Mouse (Mus musculus) heart, embryonic 16.5 days (tissue): ENCODE measurements at regions not wholly inside any gene's neighbourhood (a gene's known extent, or its start where the extent isn't known, plus 50 kb on each side); places are given as distances from the start of the nearest gene placed in this dataset.

ENCODE experiments used
- ATAC-seq: fragments of 200-750 bp; cut with Nextera tagmentation; replicated peaks from 2 replicates; pipeline ENCODE4 v1.8.0; 2017; ENCODE audit warnings: moderate number of reproducible peaks; ENCODE audit not compliant: insufficient read depth, low FRiP score; ENCODE audit errors: extremely low read depth
- H3K27ac ChIP-seq: fragments of 300-500 bp; sonication (generic); 2 replicates; pipeline ENCODE4 v1.5.1; 2014; ENCODE audit warnings: mild to moderate bottlenecking, low read length, control low read depth, moderate library complexity
- H3K27me3 ChIP-seq: fragments of 300-500 bp; sonication (generic); 2 replicates; pipeline ENCODE4 v1.6.1; 2014; ENCODE audit warnings: low read length, mixed read lengths; ENCODE audit not compliant: control insufficient read depth, insufficient read depth
- H3K36me3 ChIP-seq: fragments of 300-500 bp; sonication (generic); 2 replicates; pipeline ENCODE4 v1.6.1; 2014; ENCODE audit not compliant: control insufficient read depth, insufficient read depth
- H3K4me1 ChIP-seq: fragments of 300-500 bp; sonication (generic); 2 replicates; pipeline ENCODE4 v1.6.1; 2014; ENCODE audit warnings: low read length, mixed read lengths; ENCODE audit not compliant: control insufficient read depth, insufficient read depth
- H3K4me2 ChIP-seq: fragments of 300-500 bp; sonication (generic); 2 replicates; pipeline ENCODE4 v1.6.1; 2014; ENCODE audit warnings: low read depth, mild to moderate bottlenecking, control low read depth, low read length
- H3K4me3 ChIP-seq: fragments of 300-500 bp; sonication (generic); 2 replicates; pipeline ENCODE4 v1.5.1; 2014; ENCODE audit warnings: mild to moderate bottlenecking, control low read depth, low read length
- H3K9ac ChIP-seq: fragments of 300-500 bp; sonication (generic); 2 replicates; pipeline ENCODE4 v1.6.1; 2014; ENCODE audit warnings: low read length, control low read depth
- H3K9me3 ChIP-seq: fragments of 300-500 bp; sonication (generic); replicated peaks from 2 replicates; pipeline ENCODE4 v1.6.1; 2016; ENCODE audit warnings: low read length; ENCODE audit not compliant: control insufficient read depth
- WGBS: fragments of 180-500 bp; shearing (Covaris S2); extraction: QIAGEN DNeasy Blood & Tissue Kit; methylation state at CpG from one replicate; pipeline ENCODE4 v1.1.7; 2014; 5-methylcytosine and 5-hydroxymethylcytosine counted together

GRCm38 (mm10) chr12:15741219-15741618 is 75.5 kb downstream of the Trib2 start:
- Histone ChIP-seq H3K27me3 (no peaks in the 10 kb centered on the region), H3K27ac (no peak overlapping the region), H3K4me2 (no peak overlapping the region), H3K4me1 (peaks cover 5% of the 10 kb centered on the region), H3K9me3 (no peaks in the 10 kb centered on the region), H3K36me3 (no peaks in the 10 kb centered on the region), H3K4me3 (no peak overlapping the region), H3K9ac (no peak overlapping the region)
- ATAC-seq, result no peak
- 64% methylated on average over 2 of the region's 2 CpGs for WGBS

- Histone ChIP-seq H3K27me3 (no peaks in the 10 kb centered on the region), H3K36me3 (no peaks in the 10 kb centered on the region), H3K4me2 (no peak overlapping the region), H3K9ac (no peak overlapping the region), H3K4me3 (no peak overlapping the region), H3K27ac (no peak overlapping the region), H3K9me3 (no peaks in the 10 kb centered on the region), H3K4me1 (peaks cover 5% of the 10 kb centered on the region)
- ATAC-seq, result peak; percentile 72
- WGBS, result 50% methylated on average over 4 of the region's 4 CpGs
Measured at GRCm38 (mm10) chr12:15738989-15739388, 77.7 kb downstream of the Trib2 start.

- Histone ChIP-seq H3K4me2 (no peak overlapping the region), H3K27ac (peak overlapping the region; percentile 42), H3K9me3 (no peaks in the 10 kb centered on the region), H3K27me3 (no peaks in the 10 kb centered on the region), H3K4me3 (no peak overlapping the region), H3K9ac (no peak overlapping the region), H3K36me3 (no peaks in the 10 kb centered on the region), H3K4me1 (no peaks in the 10 kb centered on the region)
- ATAC-seq, result 0 out of 2 replicates have a peak, but pooled peaks have one; percentile 4
- WGBS, result 53% methylated on average over 3 of the region's 3 CpGs
Measured at GRCm38 (mm10) chr12:15731261-15731660, 85.5 kb downstream of the Trib2 start.

DNA sequence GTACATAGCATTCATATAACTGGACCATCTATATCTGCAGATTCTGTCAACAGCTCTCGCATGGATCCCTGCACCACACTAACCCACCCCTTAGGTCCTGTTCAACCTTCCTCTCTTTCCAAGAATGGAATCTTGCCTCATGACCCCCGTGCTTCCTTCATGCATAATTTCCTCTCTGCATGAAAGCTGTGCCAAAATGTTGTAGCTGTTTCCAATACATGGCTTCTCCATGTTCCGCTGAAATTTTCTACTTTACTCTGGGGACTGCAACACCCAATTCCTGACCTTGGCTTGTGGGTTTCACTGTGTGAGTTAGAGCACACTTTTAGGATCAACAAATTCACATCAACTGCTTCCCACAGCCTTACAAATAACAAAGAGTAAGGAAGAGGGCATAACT is 87.0 kb downstream of the Trib2 start:
- ATAC-seq, result peak; percentile 18; the same call in 1 of the 2 replicates
- Histone ChIP-seq H3K4me3 (no peak overlapping the region), H3K27ac (peak overlapping the region; percentile 9; the same call in 1 of the 2 replicates), H3K4me2 (no peak overlapping the region), H3K36me3 (no peaks in the 10 kb centered on the region), H3K4me1 (no peaks in the 10 kb centered on the region), H3K9ac (no peak overlapping the region), H3K27me3 (no peaks in the 10 kb centered on the region), H3K9me3 (no peaks in the 10 kb centered on the region)
- 57% methylated on average over 3 of the region's 3 CpGs for WGBS

- Histone ChIP-seq H3K4me3 (no peak overlapping the region), H3K9ac (no peak overlapping the region), H3K9me3 (no peaks in the 10 kb centered on the region), H3K36me3 (no peaks in the 10 kb centered on the region), H3K27ac (no peak overlapping the region), H3K4me1 (peaks cover 4% of the 10 kb centered on the region; the same call in 1 of the 2 replicates), H3K4me2 (no peak overlapping the region), H3K27me3 (no peaks in the 10 kb centered on the region)
- 62% methylated on average over 6 of the region's 6 CpGs for WGBS
- no peak for ATAC-seq
Measured at GRCm38 (mm10) chr12:15723529-15723928, 93.2 kb downstream of the Trib2 start.

DNA sequence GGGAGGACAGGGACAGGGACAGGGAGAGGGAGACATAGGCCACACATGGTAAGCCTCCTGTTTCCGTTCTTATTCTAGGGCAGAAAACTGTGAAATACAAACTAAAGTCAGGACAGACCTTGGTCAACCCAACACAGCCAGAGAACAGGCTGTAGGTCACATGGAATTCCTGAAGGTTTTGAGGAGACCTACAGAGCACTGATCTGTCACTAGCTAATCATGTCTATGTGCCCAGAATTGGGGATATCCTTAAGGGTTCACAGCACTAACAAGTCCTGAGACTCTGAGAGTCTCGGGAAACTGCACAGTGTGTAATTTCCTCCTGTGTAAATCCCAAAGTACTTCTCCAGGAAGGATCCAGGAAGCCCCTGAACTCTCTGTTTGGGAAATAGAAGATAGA is 94.6 kb downstream of the Trib2 start:
- WGBS, result 66% methylated on average over 2 of the region's 2 CpGs
- Histone ChIP-seq H3K27ac (no peak overlapping the region), H3K27me3 (no peaks in the 10 kb centered on the region), H3K9ac (no peak overlapping the region), H3K4me2 (no peak overlapping the region), H3K4me1 (peaks cover 12% of the 10 kb centered on the region), H3K36me3 (no peaks in the 10 kb centered on the region), H3K9me3 (no peaks in the 10 kb centered on the region), H3K4me3 (no peak overlapping the region)
- no peak for ATAC-seq

GRCm38 (mm10) chr12:15720171-15720570 is 96.6 kb downstream of the Trib2 start:
- no peak for ATAC-seq
- Histone ChIP-seq H3K4me1 (peaks cover 12% of the 10 kb centered on the region), H3K9me3 (no peaks in the 10 kb centered on the region), H3K4me2 (no peak overlapping the region), H3K27ac (no peak overlapping the region), H3K9ac (no peak overlapping the region), H3K4me3 (no peak overlapping the region), H3K36me3 (no peaks in the 10 kb centered on the region), H3K27me3 (no peaks in the 10 kb centered on the region)
- whole genome bisulfite sequencing, result 88% methylated on average over 6 of the region's 6 CpGs

GRCm38 (mm10) chr12:15718827-15719226 is 97.9 kb downstream of the Trib2 start:
- H3K27ac ChIP-seq, result peak overlapping the region; percentile 86
- ATAC-seq, result no peak
- no peaks in the 10 kb centered on the region for H3K9me3 ChIP-seq
- no peak overlapping the region for H3K9ac ChIP-seq
- no peak overlapping the region for H3K4me2 ChIP-seq
- no peaks in the 10 kb centered on the region for H3K36me3 ChIP-seq
- H3K4me1 ChIP-seq, result peaks cover 12% of the 10 kb centered on the region
- WGBS, result 33% methylated on average over 1 of the region's 1 CpGs
- H3K4me3 ChIP-seq, result no peak overlapping the region
- H3K27me3 ChIP-seq, result no peaks in the 10 kb centered on the region

DNA sequence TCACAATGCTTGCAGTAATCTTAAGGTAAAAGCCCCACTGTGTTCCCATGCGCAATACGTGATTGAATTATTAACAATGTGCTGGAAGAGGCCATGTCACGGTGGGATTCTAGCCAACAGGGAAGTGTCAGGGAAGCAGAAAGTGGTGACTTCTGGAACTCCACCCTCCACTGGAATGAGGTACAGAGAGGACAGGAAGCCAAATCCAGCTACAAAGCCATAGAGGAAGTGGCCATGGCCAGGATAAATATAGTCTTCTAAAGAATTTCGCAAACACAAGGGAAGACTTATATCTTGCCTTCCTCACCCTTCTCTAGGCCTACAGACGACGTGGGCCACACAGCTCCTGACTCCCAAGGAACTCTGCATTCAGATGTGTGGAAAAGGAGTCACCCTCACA is 98.7 kb downstream of the Trib2 start:
- ATAC-seq, result peak; percentile 84
- Histone ChIP-seq H3K4me2 (no peak overlapping the region), H3K4me1 (peaks cover 8% of the 10 kb centered on the region), H3K9me3 (no peaks in the 10 kb centered on the region), H3K4me3 (no peak overlapping the region), H3K9ac (no peak overlapping the region), H3K27me3 (no peaks in the 10 kb centered on the region), H3K27ac (peak overlapping the region; percentile 86), H3K36me3 (no peaks in the 10 kb centered on the region)
- 52% methylated on average over 6 of the region's 6 CpGs for WGBS

GRCm38 (mm10) chr12:15717342-15717741 is 99.4 kb downstream of the Trib2 start:
- Histone ChIP-seq H3K9me3 (no peaks in the 10 kb centered on the region), H3K36me3 (no peaks in the 10 kb centered on the region), H3K27me3 (no peaks in the 10 kb centered on the region), H3K4me2 (no peak overlapping the region), H3K27ac (peak overlapping the region; percentile 86), H3K4me1 (peaks cover 8% of the 10 kb centered on the region), H3K4me3 (no peak overlapping the region), H3K9ac (no peak overlapping the region)
- 69% methylated on average over 3 of the region's 3 CpGs for WGBS
- no peak for ATAC-seq
